Mouse (Mus musculus): ENCODE data around the gene Bcl2l2. TPM values are rescaled to one million over a fixed set of nuclear protein-coding genes. Genes with fewer than 3 reads are reported as not detected.

The Bcl2l2 gene
- polyA plus RNA-seq (2012; rRNA removed; ENCODE audit: low replicate concordance), result 31.3 and 48.5 TPM in 2 replicates

GRCm38 (mm10) chr14:54883154-54884021 lies at the start of gene Bcl2l2, which contains the start of gene Gm20521:
Bcl2l2 (plus strand) TSS chr14:54883377.
Gm20521 (plus strand) TSS chr14:54883441.

GRCm38 (mm10) chr14:54870861-54871260 lies 12.3 kb upstream of the Bcl2l2 start, which contains the start of gene Homez:
Homez (minus strand) TSS chr14:54870961.

GRCm38 (mm10) chr14:54877048-54877715 lies 6.0 kb upstream of the Bcl2l2 start, which contains the start of gene Ppp1r3e:
Ppp1r3e (minus strand) TSS chr14:54877550.

DNA sequence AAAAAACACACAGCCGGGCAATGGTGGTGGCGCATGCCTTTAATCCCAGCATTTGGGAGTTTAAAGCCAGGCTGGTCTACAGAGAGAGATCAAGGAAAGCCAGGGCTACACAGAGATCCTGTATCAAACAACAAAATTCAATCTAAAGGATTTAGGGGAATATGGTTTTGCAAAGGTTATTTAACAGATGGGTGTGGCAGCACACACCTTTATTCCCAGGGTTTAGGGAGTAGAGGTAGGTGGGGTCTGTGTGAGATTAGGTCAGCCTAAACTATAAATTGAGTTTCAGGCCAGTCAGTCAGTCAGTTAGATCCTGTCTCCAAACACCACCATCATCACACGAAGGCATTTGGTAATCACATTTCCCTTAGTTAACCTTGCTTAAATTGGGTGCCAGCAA lies 9.0 kb downstream of the Bcl2l2 start, which contains the start of gene Pabpn1:
Gene Pabpn1, plus strand, starts transcription at position 301 of the 400 bp plus-strand sequence.

GRCm38 (mm10) chr14:54912886-54913285 lies 29.7 kb downstream of the Bcl2l2 start, which contains the start of gene Slc22a17:
Slc22a17 (minus strand) TSS chr14:54913132.

GRCm38 (mm10) chr14:54925349-54926342 lies 42.5 kb downstream of the Bcl2l2 start, which contains the start of gene Efs:
Efs (minus strand) TSS chr14:54926126.

DNA sequence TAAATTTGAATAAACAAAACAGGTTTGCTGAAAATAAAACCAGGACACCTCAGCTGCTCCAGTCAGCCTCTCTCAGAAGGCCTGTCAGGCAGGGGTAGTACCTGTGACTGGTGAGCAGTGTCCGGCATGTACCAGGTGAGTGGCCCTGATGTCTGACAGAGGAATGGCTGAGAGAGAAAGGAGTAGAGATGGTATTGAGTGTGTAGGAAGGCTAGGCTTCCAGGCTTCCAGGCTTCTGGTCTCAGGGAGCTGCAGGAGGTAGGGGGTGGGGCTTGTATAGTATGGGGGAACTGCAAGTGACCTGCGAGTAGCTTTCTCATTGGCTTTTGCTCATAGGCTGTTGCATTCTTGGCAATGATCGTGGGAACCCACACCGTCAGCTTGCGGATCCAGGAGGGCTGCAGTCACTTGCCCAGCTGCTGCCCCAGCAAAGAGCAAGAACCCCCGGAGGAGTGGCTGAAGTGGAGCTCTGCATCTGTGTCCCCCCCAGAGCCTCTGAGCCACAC lies 49.5 kb downstream of the Bcl2l2 start, which contains the start of gene Il25:
Gene Il25, plus strand, starts transcription at position 51 of the 506 bp plus-strand sequence.

GRCm38 (mm10) chr14:54935904-54936830 lies 53.0 kb downstream of the Bcl2l2 start, which contains the start of gene Cmtm5:
Cmtm5 (plus strand) TSS chr14:54936261.

Other genes starting within 250 kb of the Bcl2l2 start
- not detected in 2 replicates for gene Gm17606, start 242.4 kb upstream of the Bcl2l2 start, polyA plus RNA-seq (2012; rRNA removed; ENCODE audit: low replicate concordance)
- gene Cdh24, start 242.0 kb upstream of the Bcl2l2 start, polyA plus RNA-seq (2012; rRNA removed; ENCODE audit: low replicate concordance), result 5.7 and 7.8 TPM in 2 replicates
- 25.6 and 33.7 TPM in 2 replicates for gene 1700123O20Rik, start 197.2 kb upstream of the Bcl2l2 start, polyA plus RNA-seq (2012; rRNA removed; ENCODE audit: low replicate concordance)
- 48.2 and 68.8 TPM in 2 replicates for gene Acin1, start 196.4 kb upstream of the Bcl2l2 start, polyA plus RNA-seq (2012; rRNA removed; ENCODE audit: low replicate concordance)
- 0.04 and 0.23 TPM in 2 replicates for gene Gm29776, start 184.5 kb upstream of the Bcl2l2 start, polyA plus RNA-seq (2012; rRNA removed; ENCODE audit: low replicate concordance)
- 2.4 and 8.7 TPM in 2 replicates for gene Cebpe, start 171.2 kb upstream of the Bcl2l2 start, polyA plus RNA-seq (2012; rRNA removed; ENCODE audit: low replicate concordance)
- 45.5 and 192 TPM in 2 replicates for gene Slc7a8, start 101.4 kb upstream of the Bcl2l2 start, polyA plus RNA-seq (2012; rRNA removed; ENCODE audit: low replicate concordance)
- not detected in 2 replicates for gene Rnf212b, start 69.2 kb upstream of the Bcl2l2 start, polyA plus RNA-seq (2012; rRNA removed; ENCODE audit: low replicate concordance)
- 1.5 and 2.0 TPM in 2 replicates for gene Homez, start 12.4 kb upstream of the Bcl2l2 start, polyA plus RNA-seq (2012; rRNA removed; ENCODE audit: low replicate concordance)
- gene Ppp1r3e, start 5.8 kb upstream of the Bcl2l2 start, polyA plus RNA-seq (2012; rRNA removed; ENCODE audit: low replicate concordance), result 15.5 and 18.2 TPM in 2 replicates
- gene Gm20521, start 64 bp downstream of the Bcl2l2 start, polyA plus RNA-seq (2012; rRNA removed; ENCODE audit: low replicate concordance), result 10.4 and 10.8 TPM in 2 replicates
- 34.7 and 37.9 TPM in 2 replicates for gene Pabpn1, start 9.1 kb downstream of the Bcl2l2 start, polyA plus RNA-seq (2012; rRNA removed; ENCODE audit: low replicate concordance)
- 16.9 and 36.0 TPM in 2 replicates for gene Slc22a17, start 29.8 kb downstream of the Bcl2l2 start, polyA plus RNA-seq (2012; rRNA removed; ENCODE audit: low replicate concordance)
- gene Efs, start 42.7 kb downstream of the Bcl2l2 start, polyA plus RNA-seq (2012; rRNA removed; ENCODE audit: low replicate concordance), result 4.4 and 8.0 TPM in 2 replicates
- 0.92 TPM in 1 of 2 replicates, not detected in the other for gene Il25, start 49.3 kb downstream of the Bcl2l2 start, polyA plus RNA-seq (2012; rRNA removed; ENCODE audit: low replicate concordance)
- 0.79 and 1.8 TPM in 2 replicates for gene Cmtm5, start 52.9 kb downstream of the Bcl2l2 start, polyA plus RNA-seq (2012; rRNA removed; ENCODE audit: low replicate concordance)
- gene Myh6, start 83.5 kb downstream of the Bcl2l2 start, polyA plus RNA-seq (2012; rRNA removed; ENCODE audit: low replicate concordance), result 0.64 TPM in 1 of 2 replicates, not detected in the other
- not detected in 2 replicates for gene Gm17428, start 93.6 kb downstream of the Bcl2l2 start, polyA plus RNA-seq (2012; rRNA removed; ENCODE audit: low replicate concordance)
- gene Myh7, start 111.2 kb downstream of the Bcl2l2 start, polyA plus RNA-seq (2012; rRNA removed; ENCODE audit: low replicate concordance), result 0.02 and 0.13 TPM in 2 replicates
- 3.6 and 3.8 TPM in 2 replicates for gene Ngdn, start 132.1 kb downstream of the Bcl2l2 start, polyA plus RNA-seq (2012; rRNA removed; ENCODE audit: low replicate concordance)
- 1.5 and 2.4 TPM in 2 replicates for gene Zfhx2, start 208.9 kb downstream of the Bcl2l2 start, polyA plus RNA-seq (2012; rRNA removed; ENCODE audit: low replicate concordance)
- 4.0 and 4.6 TPM in 2 replicates for gene Thtpa, start 211.4 kb downstream of the Bcl2l2 start, polyA plus RNA-seq (2012; rRNA removed; ENCODE audit: low replicate concordance)
- gene Ap1g2, start 223.2 kb downstream of the Bcl2l2 start, polyA plus RNA-seq (2012; rRNA removed; ENCODE audit: low replicate concordance), result 83.8 and 83.9 TPM in 2 replicates
- 0.69 and 0.84 TPM in 2 replicates for gene Jph4, start 233.6 kb downstream of the Bcl2l2 start, polyA plus RNA-seq (2012; rRNA removed; ENCODE audit: low replicate concordance)